Comparison of ENCODE assay signal across 20 mouse cellular contexts in genomic region chr7:127952864-127953581, GRCm38 (mm10). TPM values are rescaled to one million over a fixed set of nuclear protein-coding genes. Genes with fewer than 3 reads are reported as not detected.
A peak's percentile ranks its signal among the peaks of the same experiment; 100 is the strongest.
DNase-seq lines count a peak whose midpoint lies in the region; ATAC-seq and TF ChIP-seq lines count a peak whose summit lies in the region.
"Had no signal": no experiment of that assay in that cellular context is flagged by ENCODE, and none has a peak within 500 bp of the region (broad histone marks: within the 10 kb centered on the region; RNA-seq: fewer than 3 reads in every experiment).

No protein-coding gene starts in this region.

- H3K36me3 ChIP-seq in intestine, postnatal 0 days (ENCODE audit: control insufficient read depth, insufficient read depth) = no peaks in the 10 kb centered on the region
- H3K36me3 ChIP-seq in intestine, embryonic 16.5 days (ENCODE audit: control insufficient read depth, insufficient read depth, low read length) = no peaks in the 10 kb centered on the region
- H3K36me3 ChIP-seq: embryonic facial prominence, embryonic 10.5 days; kidney, embryonic 15.5 days had no signal

- WGBS in intestine, postnatal 0 days = 46% methylated on average over 13 of the region's 13 CpGs
- WGBS in intestine, embryonic 16.5 days = 46% methylated on average over 13 of the region's 13 CpGs

- no peaks in the 10 kb centered on the region for H3K4me1 ChIP-seq in intestine, postnatal 0 days (replicated peaks; ENCODE audit: control insufficient read depth, insufficient read depth, low read length)
- H3K4me1 ChIP-seq in intestine, embryonic 16.5 days (ENCODE audit: control insufficient read depth, insufficient read depth, low read length) = 0 out of 2 replicates have a peak, but pooled peaks cover 2% of the 10 kb centered on the region
- H3K4me1 ChIP-seq: embryonic facial prominence, embryonic 10.5 days; forebrain, embryonic 13.5 days; kidney, embryonic 15.5 days had no signal

- H3K27ac ChIP-seq in intestine, postnatal 0 days (ENCODE audit: low read depth, low read length) = 0 out of 2 replicates have a peak overlapping the region, but pooled peaks have one; percentile 7
- no peak overlapping the region for H3K27ac ChIP-seq in intestine, embryonic 16.5 days (ENCODE audit: low read length)
- H3K27ac ChIP-seq: embryonic facial prominence, embryonic 10.5 days; forebrain, embryonic 13.5 days; kidney, embryonic 15.5 days; liver, embryonic 14.5 days had no signal

- no peak overlapping the region for H3K4me3 ChIP-seq in intestine, postnatal 0 days (ENCODE audit: low read depth, low read length)
- H3K4me3 ChIP-seq in intestine, embryonic 16.5 days (ENCODE audit: low read length) = no peak overlapping the region
- H3K4me3 ChIP-seq: embryonic facial prominence, embryonic 10.5 days; forebrain, embryonic 13.5 days; kidney, embryonic 15.5 days had no signal

- H3K27me3 ChIP-seq in intestine, postnatal 0 days (replicated peaks; ENCODE audit: control insufficient read depth, insufficient read depth, low read length) = no peaks in the 10 kb centered on the region
- H3K27me3 ChIP-seq in intestine, embryonic 16.5 days (replicated peaks; ENCODE audit: control insufficient read depth, insufficient read depth, low read length) = no peaks in the 10 kb centered on the region
- H3K27me3 ChIP-seq: kidney, embryonic 15.5 days had no signal

- no peak for ATAC-seq in intestine, postnatal 0 days
- no peak for ATAC-seq in intestine, embryonic 16.5 days
- ATAC-seq in megakaryocyte progenitor cell, adult 5-6 weeks (replicated peaks; ENCODE audit: poor library complexity) = peak; percentile 68
- no peak for ATAC-seq in frontal cortex, adult (ENCODE audit: low TSS enrichment)
- ATAC-seq: forebrain, embryonic 13.5 days; inflammation-experienced regulatory T-cells, adult 6 months; lung, postnatal 0 days had no signal

- no peak overlapping the region for H3K4me2 ChIP-seq in intestine, postnatal 0 days (replicated peaks; ENCODE audit: low read depth)
- no peak overlapping the region for H3K4me2 ChIP-seq in intestine, embryonic 16.5 days (ENCODE audit: low read depth, low read length)
- H3K4me2 ChIP-seq: forebrain, embryonic 13.5 days; kidney, embryonic 15.5 days had no signal

- TF ChIP-seq CTCF in intestine, postnatal 0 days (IDR thresholded peaks at IDR 0.05; ENCODE audit: low read depth) = no peak

- H3K9me3 ChIP-seq in intestine, postnatal 0 days (ENCODE audit: control insufficient read depth) = no peaks in the 10 kb centered on the region
- H3K9me3 ChIP-seq in intestine, embryonic 16.5 days (ENCODE audit: control insufficient read depth, low read length) = no peaks in the 10 kb centered on the region
- H3K9me3 ChIP-seq: embryonic facial prominence, embryonic 10.5 days; forebrain, embryonic 13.5 days; kidney, embryonic 15.5 days had no signal

- H3K9ac ChIP-seq in intestine, postnatal 0 days (ENCODE audit: low read depth, low read length) = no peak overlapping the region
- H3K9ac ChIP-seq in intestine, embryonic 16.5 days (ENCODE audit: low read depth, low read length) = no peak overlapping the region
- H3K9ac ChIP-seq: forebrain, embryonic 13.5 days; kidney, embryonic 15.5 days; liver, embryonic 14.5 days had no signal

- peak; percentile 51 for DNase-seq in ZHBTc4 (ENCODE audit: low read depth, low spot score)
- peak; percentile 35 to 40 for DNase-seq in thymus, postnatal 36 days
- DNase-seq in layer of hippocampus, adult 8-10 months (ENCODE audit: low spot score in 2 of 2) = no peak
- DNase-seq in gastrocnemius, postnatal 10 days = no peak
- DNase-seq: adrenal gland, postnatal 14 days; cerebellum, adult 11-12 months; cerebellum, postnatal 36 days; layer of hippocampus, postnatal 36 days; left cerebral cortex, postnatal 4 days had no signal

RNA-seq across cellular contexts. Expression of gene Prss36, which starts 6.5 kb away (rescaled TPM):
- 6.3 and 6.6 TPM in 2 replicates for polyA plus RNA-seq in intestine, postnatal 0 days (2015; fragmentation: Nextera tagmentation; extraction: Ambion mirVana)
- 9.6 and 10.3 TPM in 2 replicates for polyA plus RNA-seq in intestine, embryonic 16.5 days (2015; fragmentation: Nextera tagmentation; extraction: Ambion mirVana)
- 1.5 and 2.3 TPM in 2 replicates for total RNA-seq in megakaryocyte progenitor cell, adult 5-6 weeks (2015)
- total RNA-seq in megakaryocyte progenitor cell, adult 5-6 weeks (2017) = 0.75 and 7.2 TPM in 2 replicates
- 10 to 100 TPM in 1 of 4 experiments, 1 to 10 TPM in 3; 8.0 to 12.7 (median 9.1) TPM for total RNA-seq in layer of hippocampus, adult 8-10 months (2022)
- 1 to 10 TPM; 6.6 to 7.9 TPM for total RNA-seq in gastrocnemius, postnatal 10 days (2021)

RNA-seq across cellular contexts. Expression of gene Fus, which starts 14.2 kb away (rescaled TPM):
- 120 and 132 TPM in 2 replicates for polyA plus RNA-seq in intestine, postnatal 0 days (2015; fragmentation: Nextera tagmentation; extraction: Ambion mirVana)
- polyA plus RNA-seq in intestine, embryonic 16.5 days (2015; fragmentation: Nextera tagmentation; extraction: Ambion mirVana) = 204 and 215 TPM in 2 replicates
- 180 and 190 TPM in 2 replicates for total RNA-seq in megakaryocyte progenitor cell, adult 5-6 weeks (2015)
- 27.2 and 49.5 TPM in 2 replicates for total RNA-seq in megakaryocyte progenitor cell, adult 5-6 weeks (2017)
- 100 to 1,000 TPM; 328 to 387 (median 356) TPM for total RNA-seq in layer of hippocampus, adult 8-10 months (2022)
- total RNA-seq in gastrocnemius, postnatal 10 days (2021) = 100 to 1,000 TPM; 199 to 239 TPM

RNA-seq across cellular contexts. Expression of gene Prss8, which starts 23.1 kb away (rescaled TPM):
- polyA plus RNA-seq in intestine, postnatal 0 days (2015; fragmentation: Nextera tagmentation; extraction: Ambion mirVana) = 63.0 and 64.4 TPM in 2 replicates
- polyA plus RNA-seq in intestine, embryonic 16.5 days (2015; fragmentation: Nextera tagmentation; extraction: Ambion mirVana) = 82.2 and 90.8 TPM in 2 replicates
- total RNA-seq in megakaryocyte progenitor cell, adult 5-6 weeks (2015) = not detected in 2 replicates
- not detected in 2 replicates for total RNA-seq in megakaryocyte progenitor cell, adult 5-6 weeks (2017)
- total RNA-seq in layer of hippocampus, adult 8-10 months (2022) = under 1 TPM; 0.18 to 0.98 (median 0.46) TPM
- not detected for total RNA-seq in gastrocnemius, postnatal 10 days (2021)
- total RNA-seq: megakaryocyte-erythroid progenitor cell, adult 5-6 weeks had no signal
- polyA plus RNA-seq: inflammation-experienced regulatory T-cells, adult 6 months had no signal

RNA-seq across cellular contexts. Expression of gene Pycard, which starts 40.6 kb away (rescaled TPM):
- 537 and 545 TPM in 2 replicates for polyA plus RNA-seq in intestine, postnatal 0 days (2015; fragmentation: Nextera tagmentation; extraction: Ambion mirVana)
- 623 and 626 TPM in 2 replicates for polyA plus RNA-seq in intestine, embryonic 16.5 days (2015; fragmentation: Nextera tagmentation; extraction: Ambion mirVana)
- 142 and 147 TPM in 2 replicates for total RNA-seq in megakaryocyte progenitor cell, adult 5-6 weeks (2015)
- total RNA-seq in megakaryocyte progenitor cell, adult 5-6 weeks (2017) = 20.8 and 26.9 TPM in 2 replicates
- 10 to 100 TPM in 2 of 4 experiments, 1 to 10 TPM in 2; 2.6 to 14.8 (median 7.2) TPM for total RNA-seq in layer of hippocampus, adult 8-10 months (2022)
- 1 to 10 TPM; 3.3 to 4.9 TPM for total RNA-seq in gastrocnemius, postnatal 10 days (2021)

RNA-seq across cellular contexts. Expression of gene Kat8, which starts 40.7 kb away (rescaled TPM):
- 17.4 and 18.0 TPM in 2 replicates for polyA plus RNA-seq in intestine, postnatal 0 days (2015; fragmentation: Nextera tagmentation; extraction: Ambion mirVana)
- 27.3 and 29.2 TPM in 2 replicates for polyA plus RNA-seq in intestine, embryonic 16.5 days (2015; fragmentation: Nextera tagmentation; extraction: Ambion mirVana)
- 18.1 and 30.6 TPM in 2 replicates for total RNA-seq in megakaryocyte progenitor cell, adult 5-6 weeks (2015)
- total RNA-seq in megakaryocyte progenitor cell, adult 5-6 weeks (2017) = 23.7 and 30.4 TPM in 2 replicates
- 10 to 100 TPM; 28.5 to 38.3 (median 34.5) TPM for total RNA-seq in layer of hippocampus, adult 8-10 months (2022)
- 10 to 100 TPM; 12.9 to 16.7 TPM for total RNA-seq in gastrocnemius, postnatal 10 days (2021)

Comparison
In these comparisons a context has a peak if more than half of its experiments do, and no peak if none do; other contexts are left out.
1. DNase-seq: peak in ZHBTc4 (single experiment) and thymus, postnatal 36 days (2 of 2); none in layer of hippocampus, adult 8-10 months (0 of 2) and gastrocnemius, postnatal 10 days (single experiment).